Mouse (Mus musculus) small intestine, adult 2 months (tissue): ENCODE measurements around the gene Gm26602. TPM values are rescaled to one million over a fixed set of nuclear protein-coding genes. Genes with fewer than 3 reads are reported as not detected.

Experiments used
- H3K27ac ChIP-seq: fragments of 200-500 bp; 2 replicates; pipeline ENCODE4 v1.5.1; 2012; ENCODE audit warnings: low read depth, low read length, control low read depth, inconsistent platforms; ENCODE audit not compliant: insufficient read depth
- H3K27me3 ChIP-seq: fragments of 200-500 bp; 2 replicates; pipeline ENCODE4 v1.6.1; 2012; ENCODE audit warnings: mild to moderate bottlenecking, moderate library complexity, low read length, inconsistent platforms; ENCODE audit not compliant: control insufficient read depth, insufficient read depth
- H3K36me3 ChIP-seq: fragments of 200-500 bp; 2 replicates; pipeline ENCODE4 v1.6.1; 2012; ENCODE audit warnings: mild to moderate bottlenecking, low read length, control low read depth, inconsistent platforms; ENCODE audit not compliant: control insufficient read depth, insufficient read depth
- H3K4me1 ChIP-seq: fragments of 200-500 bp; 2 replicates; pipeline ENCODE4 v1.6.1; 2012; ENCODE audit warnings: low read length, inconsistent platforms, mixed read lengths; ENCODE audit not compliant: control insufficient read depth, insufficient read depth, insufficient read length
- H3K4me3 ChIP-seq: fragments of 200-500 bp; 2 replicates; pipeline ENCODE4 v1.5.1; 2012; ENCODE audit warnings: low read depth, mild to moderate bottlenecking, control low read depth, inconsistent platforms, low read length, moderate library complexity
- CTCF ChIP-seq: fragments of 200-500 bp; IDR thresholded peaks from 2 replicates; pipeline ENCODE4 v1.5.1; 2012; ENCODE audit warnings: low read depth, mild to moderate bottlenecking, control low read depth, inconsistent platforms, low read length, moderate library complexity, mixed read lengths; ENCODE audit not compliant: insufficient replicate concordance, insufficient read length; ENCODE audit errors: extremely low read depth
- POLR2A ChIP-seq: fragments of 200-500 bp; IDR thresholded peaks from 2 replicates; pipeline ENCODE4 v1.6.1; 2012; ENCODE audit warnings: low read depth, mild to moderate bottlenecking, control low read depth, inconsistent platforms, low read length, moderate library complexity
- WGBS: fragments of 180-500 bp; shearing (Covaris S2); methylation state at CpG from one replicate; pipeline ENCODE4 v1.1.7; 2018; 5-methylcytosine and 5-hydroxymethylcytosine counted together
- polyA plus RNA-seq: library from polyadenylated mRNA; depleted of rRNA; stranded (reverse); fragments of >200 nt; gene quantifications from 2 replicates; pipeline ENCODE4 v1.2.3, GENCODE M21; 2012

Gm26602 gene
- polyA plus RNA-seq, 1 experiment = not detected

DNA sequence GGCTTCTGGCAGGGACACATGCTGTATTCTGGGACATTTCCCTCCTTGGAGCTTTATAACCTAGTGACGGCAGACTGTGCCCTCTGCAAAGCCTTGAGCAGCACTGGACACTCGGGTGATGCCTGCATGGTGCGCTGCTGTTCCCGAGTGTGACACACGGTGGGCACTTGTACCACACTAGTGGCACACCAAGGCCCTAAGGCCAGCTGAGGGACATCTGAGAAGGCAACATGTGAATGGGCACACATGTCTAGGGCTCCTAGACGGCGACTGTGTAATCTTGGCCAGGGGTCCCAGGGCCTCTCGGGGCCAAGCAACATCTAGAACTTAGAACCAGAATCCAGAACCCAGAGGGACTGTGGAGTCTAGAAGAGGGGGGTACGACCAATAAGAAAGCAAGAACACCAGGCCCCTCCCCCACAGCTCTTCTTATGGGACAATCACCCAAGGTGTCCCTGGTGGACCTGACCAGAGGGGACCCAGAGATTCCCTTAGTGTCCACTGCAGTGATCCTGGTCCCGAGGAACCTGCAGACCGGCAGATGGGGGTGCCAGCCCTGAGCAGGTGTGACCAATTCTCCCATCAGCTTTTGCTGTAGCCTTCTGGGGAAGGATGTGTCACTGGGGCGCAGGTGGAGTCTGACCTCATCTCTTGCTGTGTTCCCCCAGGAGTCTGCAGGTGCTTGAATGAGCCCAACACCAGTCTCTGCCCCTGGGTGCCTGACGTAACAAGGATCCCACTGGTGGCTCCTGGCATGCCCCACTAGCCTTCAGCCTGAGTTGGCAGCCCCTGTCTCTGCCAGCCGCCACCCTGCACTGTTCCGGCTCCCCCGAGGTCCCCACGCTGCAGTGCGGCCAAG is 19.5 kb downstream of the Gm26602 start:
- no peak overlapping the region for H3K27ac ChIP-seq
- peaks cover 6% of the 10 kb centered on the region for H3K27me3 ChIP-seq
- H3K4me1 ChIP-seq = peaks cover 30% of the 10 kb centered on the region
- H3K36me3 ChIP-seq = 0 out of 2 replicates have a peak, but pooled peaks cover 2% of the 10 kb centered on the region
- TF ChIP-seq POLR2A (no peak), CTCF (no peak)
- 77% methylated on average over 18 of the region's 18 CpGs for WGBS
- no peak overlapping the region for H3K4me3 ChIP-seq

GRCm38 (mm10) chr10:79930826-79931186 is 20.1 kb downstream of the Gm26602 start:
- Histone ChIP-seq H3K4me3 (no peak overlapping the region), H3K27ac (no peak overlapping the region)
- WGBS = 92% methylated on average over 16 of the region's 16 CpGs

GRCm38 (mm10) chr10:79931797-79932196 is 21.1 kb downstream of the Gm26602 start:
- TF ChIP-seq POLR2A (no peak), CTCF (no peak)
- Histone ChIP-seq H3K4me1 (peaks cover 33% of the 10 kb centered on the region), H3K27me3 (peaks cover 6% of the 10 kb centered on the region), H3K4me3 (no peak overlapping the region), H3K36me3 (0 out of 2 replicates have a peak, but pooled peaks cover 2% of the 10 kb centered on the region), H3K27ac (no peak overlapping the region)
- 87% methylated on average over 9 of the region's 9 CpGs for WGBS

More at GRCm38 (mm10) chr10:79930826-79931186, 20.1 kb downstream of the Gm26602 start:
- Histone ChIP-seq H3K4me1 (peaks cover 31% of the 10 kb centered on the region), H3K27me3 (peaks cover 6% of the 10 kb centered on the region), H3K36me3 (0 out of 2 replicates have a peak, but pooled peaks cover 2% of the 10 kb centered on the region)
- TF ChIP-seq POLR2A (no peak), CTCF (no peak)

- WGBS = 59% methylated on average over 8 of the region's 8 CpGs
- H3K4me1 ChIP-seq = peaks cover 42% of the 10 kb centered on the region
- 0 out of 2 replicates have a peak, but pooled peaks cover 2% of the 10 kb centered on the region for H3K36me3 ChIP-seq
- TF ChIP-seq POLR2A = no peak
- no peak for TF ChIP-seq CTCF
- H3K27ac ChIP-seq = 0 out of 2 replicates have a peak overlapping the region, but pooled peaks have one; percentile 18
- no peak overlapping the region for H3K4me3 ChIP-seq
- peaks cover 6% of the 10 kb centered on the region for H3K27me3 ChIP-seq
Observed at GRCm38 (mm10) chr10:79932736-79933135, 22.1 kb downstream of the Gm26602 start.

DNA sequence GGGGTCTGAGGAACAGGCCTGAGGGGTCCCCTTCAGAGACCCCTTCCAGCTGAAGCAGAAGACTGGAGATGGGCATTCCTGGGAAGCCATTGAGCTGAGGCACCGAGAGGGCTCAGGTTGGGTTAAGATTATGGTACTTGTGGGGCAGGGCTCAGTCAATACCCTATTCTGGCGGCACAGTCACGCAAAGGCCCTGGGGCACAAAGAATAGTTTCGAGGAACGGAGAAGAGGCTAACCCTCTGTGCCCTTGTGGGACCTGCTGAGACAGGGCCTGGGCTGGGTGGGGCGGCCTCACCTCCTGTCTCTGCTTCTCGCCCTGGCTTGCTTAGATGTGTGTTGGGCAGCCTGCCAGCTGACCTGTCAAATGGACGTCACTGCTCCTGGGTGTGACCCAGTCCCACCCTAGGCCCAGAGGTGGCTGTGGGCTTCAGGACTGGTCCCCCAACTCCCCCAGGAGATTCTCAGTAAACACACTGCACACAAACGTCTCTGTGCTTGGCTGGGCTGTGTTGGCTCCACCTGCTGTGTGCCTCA is 22.6 kb downstream of the Gm26602 start:
- TF ChIP-seq CTCF (no peak), POLR2A (no peak)
- no peak overlapping the region for H3K27ac ChIP-seq
- 59% methylated on average over 9 of the region's 9 CpGs for WGBS

DNA sequence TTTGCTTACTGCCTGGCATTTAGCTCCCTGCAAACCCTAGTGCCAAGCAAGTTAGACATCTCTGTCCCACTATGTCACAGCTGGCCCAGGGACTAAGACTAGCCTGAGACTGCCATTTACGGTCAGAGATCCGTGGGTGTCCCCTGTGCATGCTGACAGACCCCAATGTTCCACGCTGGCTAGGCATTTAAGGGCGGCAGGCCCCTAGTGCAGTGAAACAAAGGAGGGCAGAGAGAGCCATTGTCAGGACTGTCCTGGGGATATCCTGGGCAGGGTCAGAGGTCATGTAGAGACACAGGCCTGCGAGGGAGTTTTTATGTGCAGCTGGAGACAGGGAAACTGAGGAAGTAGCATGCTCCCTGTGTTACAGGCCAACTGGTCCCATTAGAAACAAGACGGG is 23.2 kb downstream of the Gm26602 start:
- 63% methylated on average over 6 of the region's 6 CpGs for WGBS
- no peak overlapping the region for H3K27ac ChIP-seq
- peaks cover 44% of the 10 kb centered on the region for H3K4me1 ChIP-seq
- TF ChIP-seq CTCF = no peak
- TF ChIP-seq POLR2A = no peak
- no peaks in the 10 kb centered on the region; the same call in 1 of the 2 replicates for H3K27me3 ChIP-seq
- no peak overlapping the region for H3K4me3 ChIP-seq
- 0 out of 2 replicates have a peak, but pooled peaks cover 2% of the 10 kb centered on the region for H3K36me3 ChIP-seq

More for the DNA sequence above, 22.6 kb downstream of the Gm26602 start:
- Histone ChIP-seq H3K27me3 (peaks cover 1% of the 10 kb centered on the region; the same call in 1 of the 2 replicates), H3K4me1 (peaks cover 44% of the 10 kb centered on the region), H3K4me3 (no peak overlapping the region), H3K36me3 (0 out of 2 replicates have a peak, but pooled peaks cover 2% of the 10 kb centered on the region)

GRCm38 (mm10) chr10:79934272-79934721 is 23.6 kb downstream of the Gm26602 start:
- H3K4me3 ChIP-seq = no peak overlapping the region
- peaks cover 44% of the 10 kb centered on the region for H3K4me1 ChIP-seq
- H3K27ac ChIP-seq = no peak overlapping the region
- TF ChIP-seq CTCF (no peak), POLR2A (no peak)
- WGBS = 8% methylated on average over 13 of the region's 13 CpGs
- no peaks in the 10 kb centered on the region for H3K27me3 ChIP-seq
- H3K36me3 ChIP-seq = 0 out of 2 replicates have a peak, but pooled peaks cover 2% of the 10 kb centered on the region
